Mouse (Mus musculus): ENCODE data around the gene Acap1. TPM values are rescaled to one million over a fixed set of nuclear protein-coding genes. Genes with fewer than 3 reads are reported as not detected.

Acap1 gene
- total RNA-seq (2021): under 1 TPM in 1 of 2 experiments, not detected in 1; 0.08 TPM
- long read RNA-seq, experiment 1: 0 reads
- long read RNA-seq, experiment 2: 0 reads

- intact Hi-C loops (cut with DNase I): no loop called here
- TF ChIP-seq CTCF (IDR thresholded peaks at IDR 0.05): no peak
- no peak within 1 kb of the TSS for H3K4me3 ChIP-seq
- no peak within 1 kb of the TSS for H3K27ac ChIP-seq
- DNase-seq: no peak
Observed at GRCm38 (mm10) chr11:69895291-69895690, at the start of gene Acap1. Gene Acap1, minus strand, starts transcription at chr11:69895539.

GRCm38 (mm10) chr11:69940962-69941361, 45.6 kb upstream of the Acap1 start:
- intact Hi-C loops (cut with DNase I): no loop called here
- H3K4me3 ChIP-seq: no peak overlapping the region
- TF ChIP-seq CTCF (IDR thresholded peaks at IDR 0.05): no peak
- DNase-seq: peak; percentile 58
- H3K27ac ChIP-seq: peak overlapping the region; percentile 83

- no peak overlapping the region for H3K4me3 ChIP-seq
- TF ChIP-seq CTCF (IDR thresholded peaks at IDR 0.05): no peak
- DNase-seq: no peak
- peak overlapping the region; percentile 83 for H3K27ac ChIP-seq
- intact Hi-C loops (cut with DNase I): no loop called here
Observed at GRCm38 (mm10) chr11:69939731-69940130, 44.4 kb upstream of the Acap1 start.

GRCm38 (mm10) chr11:69939181-69939580, 43.8 kb upstream of the Acap1 start:
- Histone ChIP-seq H3K4me3 (no peak overlapping the region), H3K27ac (peak overlapping the region; percentile 83)
- no peak for DNase-seq
- TF ChIP-seq CTCF (IDR thresholded peaks at IDR 0.05): no peak
- intact Hi-C loops (cut with DNase I): no loop called here

- no peak for TF ChIP-seq CTCF (IDR thresholded peaks at IDR 0.05)
- H3K4me3 ChIP-seq: no peak overlapping the region
- DNase-seq: no peak
- peak overlapping the region; percentile 83 for H3K27ac ChIP-seq
- intact Hi-C loops (cut with DNase I): no loop called here
Observed at GRCm38 (mm10) chr11:69938401-69938979, 43.2 kb upstream of the Acap1 start.

- H3K4me3 ChIP-seq: no peak overlapping the region; the same call in 1 of the 2 replicates
- no peak for TF ChIP-seq CTCF (IDR thresholded peaks at IDR 0.05)
- H3K27ac ChIP-seq: peak overlapping the region; percentile 83
- intact Hi-C loops (cut with DNase I): no loop called here
- no peak for DNase-seq
Observed at GRCm38 (mm10) chr11:69937834-69938233, 42.5 kb upstream of the Acap1 start.

- peak; percentile 85 for DNase-seq
- no peak for TF ChIP-seq CTCF (IDR thresholded peaks at IDR 0.05)
- intact Hi-C loops (cut with DNase I): no loop called here
- Histone ChIP-seq H3K4me3 (peak overlapping the region; percentile 77), H3K27ac (peak overlapping the region; percentile 83)
Observed at GRCm38 (mm10) chr11:69937385-69937784, 42.0 kb upstream of the Acap1 start.

GRCm38 (mm10) chr11:69936714-69937347, 41.5 kb upstream of the Acap1 start:
- intact Hi-C loops (cut with DNase I): no loop called here

GRCm38 (mm10) chr11:69936156-69936555, 40.8 kb upstream of the Acap1 start:
- H3K27ac ChIP-seq: peak overlapping the region; percentile 83

More at GRCm38 (mm10) chr11:69936714-69937347, 41.5 kb upstream of the Acap1 start:
- no peak for TF ChIP-seq CTCF (IDR thresholded peaks at IDR 0.05)
- H3K4me3 ChIP-seq: peak overlapping the region; percentile 77
- peak; percentile 45 for DNase-seq
- H3K27ac ChIP-seq: peak overlapping the region; percentile 83

GRCm38 (mm10) chr11:69935137-69935879, 40.0 kb upstream of the Acap1 start, which contains the start of gene Ybx2:
Gene Ybx2, plus strand, starts transcription at chr11:69935796.
- peak; percentile 95 for DNase-seq
- intact Hi-C loops (cut with DNase I): no loop called here
- Histone ChIP-seq H3K27ac (peak within 1 kb of the TSS; percentile 83), H3K4me3 (peak within 1 kb of the TSS; percentile 77)
- TF ChIP-seq CTCF (IDR thresholded peaks at IDR 0.05): peak; percentile 10; the same call in 1 of the 2 replicates

More at GRCm38 (mm10) chr11:69936156-69936555, 40.8 kb upstream of the Acap1 start:
- intact Hi-C loops (cut with DNase I): no loop called here
- TF ChIP-seq CTCF (IDR thresholded peaks at IDR 0.05): no peak
- no peak for DNase-seq
- H3K4me3 ChIP-seq: peak overlapping the region; percentile 77

- H3K4me3 ChIP-seq: peak overlapping the region; percentile 54
- peak overlapping the region; percentile 83 for H3K27ac ChIP-seq
- TF ChIP-seq CTCF (IDR thresholded peaks at IDR 0.05): no peak
- intact Hi-C loops (cut with DNase I): loop anchor here (1.0 to 5.0 kb wide), 2 partner anchors 15 to 68 kb away; partner anchors contain the start of gene Dvl2
- DNase-seq: no peak
Observed at GRCm38 (mm10) chr11:69934681-69935080, 39.3 kb upstream of the Acap1 start.

GRCm38 (mm10) chr11:69934169-69934568, 38.8 kb upstream of the Acap1 start:
- TF ChIP-seq CTCF (IDR thresholded peaks at IDR 0.05): peak; percentile 98; the same call in 1 of the 2 replicates
- Histone ChIP-seq H3K27ac (peak overlapping the region; percentile 83), H3K4me3 (peak overlapping the region; percentile 54)
- intact Hi-C loops (cut with DNase I): loop anchor here (1.0 to 5.0 kb wide), 2 partner anchors 15 to 68 kb away; partner anchors contain the start of gene Dvl2
- peak; percentile 96 for DNase-seq
